Mouse (Mus musculus): ENCODE results near the gene Celf2.

Gene Celf2

GRCm38 (mm10) chr2:6556913-6557312 lies 952.5 kb downstream of the Celf2 start:
- DNase-seq (ENCODE audit: low read depth, low spot score): no peak

GRCm38 (mm10) chr2:6553656-6554055 lies 955.7 kb downstream of the Celf2 start:
- no peak for DNase-seq (ENCODE audit: low read depth, low spot score)

- no peak for DNase-seq (ENCODE audit: low read depth, low spot score)
Observed at GRCm38 (mm10) chr2:6549251-6549650, 960.1 kb downstream of the Celf2 start.

GRCm38 (mm10) chr2:6547139-6547664 lies 962.2 kb downstream of the Celf2 start:
- no peak for DNase-seq (ENCODE audit: low read depth, low spot score)

GRCm38 (mm10) chr2:6546462-6547138 lies 962.8 kb downstream of the Celf2 start:
- no peak for DNase-seq (ENCODE audit: low read depth, low spot score)

- no peak for DNase-seq (ENCODE audit: low read depth, low spot score)
Observed at GRCm38 (mm10) chr2:6545127-6545931, 964.0 kb downstream of the Celf2 start.

- DNase-seq (ENCODE audit: low read depth, low spot score): no peak
Observed at GRCm38 (mm10) chr2:6543650-6544049, 965.7 kb downstream of the Celf2 start.

- DNase-seq (ENCODE audit: low read depth, low spot score): no peak
Observed at GRCm38 (mm10) chr2:6542556-6543180, 966.7 kb downstream of the Celf2 start.

GRCm38 (mm10) chr2:6540825-6541224 lies 968.5 kb downstream of the Celf2 start:
- DNase-seq (ENCODE audit: low read depth, low spot score): no peak

- peak; percentile 26 for DNase-seq (ENCODE audit: low read depth, low spot score)
Observed at GRCm38 (mm10) chr2:6540092-6540491, 969.3 kb downstream of the Celf2 start.

- no peak for DNase-seq (ENCODE audit: low read depth, low spot score)
Observed at GRCm38 (mm10) chr2:6538500-6538899, 970.9 kb downstream of the Celf2 start.

GRCm38 (mm10) chr2:6538031-6538430 lies 971.3 kb downstream of the Celf2 start:
- no peak for DNase-seq (ENCODE audit: low read depth, low spot score)

- no peak for DNase-seq (ENCODE audit: low read depth, low spot score)
Observed at GRCm38 (mm10) chr2:6537326-6537725, 972.0 kb downstream of the Celf2 start.

GRCm38 (mm10) chr2:6536372-6536771 lies 973.0 kb downstream of the Celf2 start:
- DNase-seq (ENCODE audit: low read depth, low spot score): no peak

- no peak for DNase-seq (ENCODE audit: low read depth, low spot score)
Observed at GRCm38 (mm10) chr2:6532341-6532740, 977.0 kb downstream of the Celf2 start.

GRCm38 (mm10) chr2:6528076-6528475 lies 981.3 kb downstream of the Celf2 start:
- DNase-seq (ENCODE audit: low read depth, low spot score): no peak

- DNase-seq (ENCODE audit: low read depth, low spot score): no peak
Observed at GRCm38 (mm10) chr2:6526825-6527224, 982.5 kb downstream of the Celf2 start.

GRCm38 (mm10) chr2:6526311-6526710 lies 983.1 kb downstream of the Celf2 start:
- no peak for DNase-seq (ENCODE audit: low read depth, low spot score)

GRCm38 (mm10) chr2:6523924-6524300 lies 985.5 kb downstream of the Celf2 start:
- DNase-seq (ENCODE audit: low read depth, low spot score): no peak

GRCm38 (mm10) chr2:6523261-6523923 lies 986.0 kb downstream of the Celf2 start:
- no peak for DNase-seq (ENCODE audit: low read depth, low spot score)

GRCm38 (mm10) chr2:6522411-6522810 lies 987.0 kb downstream of the Celf2 start:
- DNase-seq (ENCODE audit: low read depth, low spot score): no peak

- DNase-seq (ENCODE audit: low read depth, low spot score): no peak
Observed at GRCm38 (mm10) chr2:6513176-6513575, 996.2 kb downstream of the Celf2 start.

Measured in forelimb bud, embryonic 11.5 days (tissue).